Mouse (Mus musculus): ENCODE measurements at regions not wholly inside any gene's neighbourhood (a gene's known extent, or its start where the extent isn't known, plus 50 kb on each side); places are given as distances from the start of the nearest gene placed in this dataset.

DNA sequence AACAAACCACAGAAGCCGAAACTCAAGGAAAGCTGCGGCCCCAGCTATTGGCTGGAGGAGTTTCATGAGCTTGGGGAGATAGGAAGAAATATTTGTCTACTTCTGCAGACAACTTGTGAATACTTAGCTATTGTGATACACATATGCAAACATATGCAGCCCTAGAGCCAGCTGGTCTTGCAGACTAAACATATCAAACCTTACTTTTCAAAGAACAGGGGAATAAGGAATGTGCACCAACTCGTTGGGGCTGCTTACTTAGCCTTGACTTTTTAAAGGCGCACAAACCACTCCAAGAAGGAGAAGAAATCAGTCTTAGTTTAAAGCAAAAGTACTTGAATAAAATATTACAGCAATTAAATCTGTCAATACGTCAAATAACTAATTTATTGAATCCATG lies 106.8 kb upstream of the Lpar1 start:
- TF ChIP-seq USF1 (IDR thresholded peaks at IDR 0.05; ENCODE audit: low read depth) (no peak), FOSL1 (IDR thresholded peaks at IDR 0.05; ENCODE audit: insufficient read depth, low read length, poor library complexity, severe bottlenecking) (no peak), CTCF (IDR thresholded peaks at IDR 0.05; ENCODE audit: control insufficient read depth, insufficient read depth, insufficient read length) (no peak), MAX (IDR thresholded peaks at IDR 0.05) (no peak), MYOD1 (IDR thresholded peaks at IDR 0.05; ENCODE audit: control insufficient read depth, insufficient read length, low read depth) (no peak)
